Mouse (Mus musculus) midbrain, embryonic 14.5 days (tissue): Measurements from ENCODE around the gene Dhx36. TPM values are rescaled to one million over a fixed set of nuclear protein-coding genes. Genes with fewer than 3 reads are reported as not detected.

Experiments used
- polyA plus RNA-seq: library from polyadenylated mRNA; unstranded; fragments of >200 nt; fragmentation: Nextera tagmentation; extraction: Ambion mirVana; gene quantifications from 2 replicates; pipeline ENCODE4 v1.2.1, GENCODE M21; 2014

Dhx36 gene
- polyA plus RNA-seq, 1 experiment from 2014 or later, result 65.8 TPM

Other genes with a start within 250 kb of the Dhx36 start
- 7.5 and 7.6 TPM in 2 replicates for gene Arhgef26, start 168.7 kb downstream of the Dhx36 start, polyA plus RNA-seq
- 2.4 and 3.2 TPM in 2 replicates for gene Gpr149, start 98.1 kb upstream of the Dhx36 start, polyA plus RNA-seq